Mouse (Mus musculus) midbrain, embryonic 16.5 days (tissue): ENCODE results near the gene Ttll3. TPM values are rescaled to one million over a fixed set of nuclear protein-coding genes. Genes with fewer than 3 reads are reported as not detected.
A peak's percentile ranks its signal among the peaks of the same experiment; 100 is the strongest.

Experiments used
- ATAC-seq: fragments of 200-750 bp; cut with Nextera tagmentation; 2 replicates; pipeline ENCODE4 v1.8.0; 2017; ENCODE audit warnings: moderate TSS enrichment
- H3K27ac ChIP-seq: fragments of 300-500 bp; sonication (generic); 2 replicates; pipeline ENCODE4 v1.5.1; 2014; ENCODE audit warnings: mild to moderate bottlenecking, low read length, mixed read lengths
- H3K27me3 ChIP-seq: fragments of 300-500 bp; sonication (generic); 2 replicates; pipeline ENCODE4 v1.6.1; 2014; ENCODE audit warnings: low read depth, low read length, mixed read lengths; ENCODE audit not compliant: control insufficient read depth, insufficient read depth
- H3K36me3 ChIP-seq: fragments of 300-500 bp; sonication (generic); 2 replicates; pipeline ENCODE4 v1.6.1; 2014; ENCODE audit warnings: mild to moderate bottlenecking, low read length, moderate library complexity, mixed read lengths; ENCODE audit not compliant: control insufficient read depth, insufficient read depth
- H3K4me1 ChIP-seq: fragments of 300-500 bp; sonication (generic); 2 replicates; pipeline ENCODE4 v1.6.1; 2014; ENCODE audit warnings: mild to moderate bottlenecking, low read length, mixed read lengths; ENCODE audit not compliant: control insufficient read depth, insufficient read depth
- H3K4me2 ChIP-seq: fragments of 300-500 bp; sonication (generic); 2 replicates; pipeline ENCODE4 v1.6.1; 2014; ENCODE audit warnings: mild to moderate bottlenecking, low read length, mixed read lengths
- H3K4me3 ChIP-seq: fragments of 300-500 bp; sonication (generic); 2 replicates; pipeline ENCODE4 v1.5.1; 2014; ENCODE audit warnings: low read depth, mild to moderate bottlenecking, low read length, moderate library complexity, mixed read lengths
- H3K9ac ChIP-seq: fragments of 300-500 bp; sonication (generic); 2 replicates; pipeline ENCODE4 v1.6.1; 2014; ENCODE audit warnings: low read depth, low read length, mixed read lengths
- H3K9me3 ChIP-seq: fragments of 300-500 bp; sonication (generic); replicated peaks from 2 replicates; pipeline ENCODE4 v1.6.1; 2014; ENCODE audit warnings: mild to moderate bottlenecking, low read length, mixed read lengths; ENCODE audit not compliant: control insufficient read depth, poor library complexity, severe bottlenecking
- WGBS: fragments of 180-500 bp; shearing (Covaris S2); extraction: QIAGEN DNeasy Blood & Tissue Kit; methylation state at CpG from one replicate; pipeline ENCODE4 v1.1.7; 2014; 5-methylcytosine and 5-hydroxymethylcytosine counted together
- polyA plus RNA-seq: library from polyadenylated mRNA; unstranded; fragments of >200 nt; fragmentation: Nextera tagmentation; extraction: Ambion mirVana; gene quantifications from 2 replicates; pipeline ENCODE4 v1.2.1, GENCODE M21; 2015

Ttll3 gene
- polyA plus RNA-seq, 1 experiment from 2014 or later = 13.2 TPM

GRCm38 (mm10) chr6:113437135-113437534 lies 48.1 kb downstream of the Ttll3 start:
- no peaks in the 10 kb centered on the region for H3K36me3 ChIP-seq
- H3K27me3 ChIP-seq = no peaks in the 10 kb centered on the region
- H3K9ac ChIP-seq = no peak overlapping the region
- H3K4me2 ChIP-seq = no peak overlapping the region
- no peak overlapping the region for H3K27ac ChIP-seq
- no peaks in the 10 kb centered on the region for H3K9me3 ChIP-seq
- H3K4me3 ChIP-seq = no peak overlapping the region
- ATAC-seq = no peak
- peaks cover 3% of the 10 kb centered on the region for H3K4me1 ChIP-seq
- WGBS = 78% methylated on average over 12 of the region's 12 CpGs

DNA sequence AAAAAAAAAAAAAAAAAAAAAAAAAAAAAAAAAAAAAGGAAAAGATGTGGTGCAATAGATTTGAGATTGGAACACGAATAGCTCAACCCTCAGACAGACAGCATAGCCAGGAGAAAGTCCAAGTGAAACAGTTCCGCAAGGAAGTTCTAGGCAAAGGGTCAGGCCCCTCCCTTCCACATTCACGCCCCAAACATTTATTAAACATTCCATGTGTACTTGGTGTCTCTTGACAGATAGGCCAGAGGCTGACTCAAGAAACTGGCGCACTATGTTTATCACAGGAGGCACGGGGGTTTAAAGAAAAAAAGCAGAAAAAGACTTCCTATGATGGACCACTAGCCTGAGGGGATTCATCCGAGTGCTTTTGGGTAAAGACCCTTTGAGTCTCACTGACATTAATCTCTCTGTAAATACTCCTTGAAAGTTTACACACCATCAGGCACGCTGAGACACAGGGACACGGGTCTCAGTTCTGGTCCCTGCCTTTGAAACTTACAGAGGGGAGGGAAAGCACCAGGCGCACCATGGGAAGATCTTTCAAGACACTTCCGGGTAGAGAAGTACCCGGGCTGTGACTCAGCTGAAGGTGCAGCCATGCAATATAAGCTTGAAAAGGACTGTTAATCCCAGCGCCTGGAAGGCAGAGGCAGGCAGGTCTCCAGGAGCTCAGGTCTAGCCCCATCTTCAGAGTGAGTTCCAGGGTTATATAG lies 49.8 kb downstream of the Ttll3 start:
- H3K9me3 ChIP-seq = no peaks in the 10 kb centered on the region
- H3K4me1 ChIP-seq = peaks cover 11% of the 10 kb centered on the region
- ATAC-seq = no peak
- H3K27me3 ChIP-seq = no peaks in the 10 kb centered on the region
- no peak overlapping the region for H3K9ac ChIP-seq
- no peaks in the 10 kb centered on the region for H3K36me3 ChIP-seq
- H3K4me3 ChIP-seq = no peak overlapping the region
- no peak overlapping the region for H3K27ac ChIP-seq
- WGBS = 64% methylated on average over 12 of the region's 12 CpGs
- no peak overlapping the region for H3K4me2 ChIP-seq

DNA sequence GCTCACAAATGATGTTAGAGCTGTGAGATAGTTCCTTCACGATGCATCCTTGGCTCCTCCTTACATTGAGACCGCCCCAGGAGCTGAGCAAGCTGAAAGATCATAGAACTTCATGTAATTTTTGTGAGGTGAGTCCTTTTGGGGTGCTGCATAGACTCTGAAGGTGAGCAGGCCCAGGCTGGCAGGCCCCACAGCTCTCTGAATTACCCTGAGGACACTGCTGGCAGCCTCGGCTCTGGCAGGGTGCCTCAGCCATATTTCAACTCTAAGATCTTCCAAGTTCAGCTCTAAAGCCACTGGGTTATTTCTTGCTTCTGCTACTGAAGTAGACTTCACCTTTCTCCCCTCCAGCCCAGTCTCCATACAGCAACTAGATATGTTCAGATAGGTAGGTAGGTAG lies 51.6 kb downstream of the Ttll3 start:
- Histone ChIP-seq H3K4me2 (no peak overlapping the region), H3K27ac (no peak overlapping the region), H3K36me3 (no peaks in the 10 kb centered on the region), H3K9me3 (no peaks in the 10 kb centered on the region), H3K4me3 (no peak overlapping the region), H3K4me1 (peaks cover 11% of the 10 kb centered on the region), H3K9ac (no peak overlapping the region), H3K27me3 (no peaks in the 10 kb centered on the region)
- no peak for ATAC-seq
- 90% methylated on average over 3 of the region's 3 CpGs for WGBS

- H3K36me3 ChIP-seq = no peaks in the 10 kb centered on the region
- peaks cover 11% of the 10 kb centered on the region for H3K4me1 ChIP-seq
- no peaks in the 10 kb centered on the region for H3K27me3 ChIP-seq
- H3K27ac ChIP-seq = no peak overlapping the region
- ATAC-seq = no peak
- WGBS = 53% methylated on average over 7 of the region's 7 CpGs
- H3K4me2 ChIP-seq = no peak overlapping the region
- H3K9ac ChIP-seq = no peak overlapping the region
- H3K4me3 ChIP-seq = no peak overlapping the region
- H3K9me3 ChIP-seq = no peaks in the 10 kb centered on the region
Measured at GRCm38 (mm10) chr6:113441147-113441680, 52.2 kb downstream of the Ttll3 start.

DNA sequence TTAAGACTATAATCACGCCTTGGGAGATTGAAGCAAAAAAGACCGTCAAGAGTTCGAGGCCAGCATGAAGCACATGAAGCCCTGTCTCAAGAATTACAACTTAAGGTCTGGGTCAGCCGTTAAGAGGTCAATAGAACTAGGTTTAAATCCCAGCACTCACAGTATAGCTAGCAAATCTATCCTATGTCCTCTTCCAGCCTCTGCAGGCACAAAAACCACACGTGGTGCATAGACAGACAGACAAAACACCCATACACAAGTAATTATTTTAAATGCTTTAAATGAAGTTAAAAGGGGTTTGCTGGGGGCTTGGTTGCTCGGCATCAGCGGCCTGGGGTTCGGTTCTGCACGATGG lies 53.0 kb downstream of the Ttll3 start:
- Histone ChIP-seq H3K9me3 (no peaks in the 10 kb centered on the region), H3K27ac (peak overlapping the region; percentile 76), H3K4me3 (peak overlapping the region; percentile 71), H3K27me3 (no peaks in the 10 kb centered on the region), H3K9ac (peak overlapping the region; percentile 92), H3K4me2 (peak overlapping the region; percentile 76), H3K36me3 (peaks cover under 1% of the 10 kb centered on the region; the same call in 1 of the 2 replicates), H3K4me1 (peaks cover 11% of the 10 kb centered on the region)
- 38% methylated on average over 9 of the region's 9 CpGs for WGBS
- peak; percentile 69 for ATAC-seq

DNA sequence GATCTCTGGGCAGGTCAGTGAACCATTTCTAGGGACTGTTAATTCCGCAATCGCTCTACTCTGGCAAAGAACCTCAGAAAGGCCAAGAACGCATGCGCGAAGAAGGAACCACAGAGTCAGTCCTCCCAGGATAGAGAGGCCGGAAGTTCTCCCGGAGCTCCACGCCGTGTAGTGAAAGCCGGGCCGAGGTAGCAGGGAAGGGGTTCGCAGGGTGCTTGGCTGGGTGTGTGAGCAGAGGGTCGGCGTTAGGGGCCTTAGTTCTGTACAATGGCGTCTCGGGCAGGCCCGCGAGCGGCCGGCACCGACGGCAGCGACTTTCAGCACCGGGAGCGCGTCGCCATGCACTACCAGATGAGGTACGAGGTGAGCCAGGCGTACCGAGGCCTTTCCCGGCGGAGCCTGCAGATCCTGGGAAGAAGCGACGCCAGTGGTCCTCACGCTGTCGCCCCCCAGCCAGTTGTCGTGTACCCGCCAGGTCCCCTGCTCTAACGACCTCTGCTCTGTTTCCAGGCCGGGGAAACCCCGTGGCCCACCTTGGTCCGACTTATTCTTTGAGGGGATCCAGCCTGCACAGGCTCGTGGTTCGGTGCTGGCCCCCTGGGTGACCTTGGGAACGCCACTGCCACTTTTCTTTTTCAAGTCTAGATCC lies 53.5 kb downstream of the Ttll3 start, which contains the start of gene Jagn1:
Gene Jagn1, plus strand, starts transcription at position 128 of the 649 bp plus-strand sequence.
- H3K9me3 ChIP-seq = no peaks in the 10 kb centered on the region
- peak within 1 kb of the TSS; percentile 76 for H3K4me2 ChIP-seq
- under 1% methylated on average over 44 of the region's 45 CpGs for WGBS
- H3K4me3 ChIP-seq = peak within 1 kb of the TSS; percentile 71
- peak; percentile 94 for ATAC-seq
- H3K9ac ChIP-seq = peak within 1 kb of the TSS; percentile 92
- H3K27ac ChIP-seq = peak within 1 kb of the TSS; percentile 76
- H3K4me1 ChIP-seq = peaks cover 11% of the 10 kb centered on the region
- H3K27me3 ChIP-seq = no peaks in the 10 kb centered on the region
- H3K36me3 ChIP-seq = peaks cover 5% of the 10 kb centered on the region

DNA sequence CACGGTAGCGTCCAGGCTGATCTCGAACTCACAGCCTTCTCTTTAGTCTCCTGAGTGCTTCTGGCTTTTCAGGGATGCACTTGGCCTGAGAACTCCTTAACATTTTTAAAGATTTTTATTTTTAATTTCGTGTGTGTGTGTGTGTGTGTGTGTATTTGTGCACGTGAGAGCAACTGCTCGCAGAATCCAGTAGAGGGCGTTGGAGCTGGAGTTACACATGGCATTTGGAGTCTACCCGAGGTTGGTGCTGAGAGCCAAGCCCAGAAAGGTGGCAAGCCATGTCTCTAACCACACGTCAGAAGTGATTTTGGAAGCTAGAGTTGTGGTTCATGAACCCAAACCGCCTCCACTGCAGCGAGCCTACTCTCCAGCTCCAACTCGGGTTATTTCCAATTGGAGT lies 54.0 kb downstream of the Ttll3 start:
- H3K4me1 ChIP-seq = peaks cover 11% of the 10 kb centered on the region
- 46% methylated on average over 12 of the region's 12 CpGs for WGBS
- peak overlapping the region; percentile 71 for H3K4me3 ChIP-seq
- no peaks in the 10 kb centered on the region for H3K9me3 ChIP-seq
- ATAC-seq = no peak
- H3K27ac ChIP-seq = no peak overlapping the region; the same call in 1 of the 2 replicates
- H3K27me3 ChIP-seq = no peaks in the 10 kb centered on the region
- peak overlapping the region; percentile 76 for H3K4me2 ChIP-seq
- peaks cover 10% of the 10 kb centered on the region for H3K36me3 ChIP-seq
- peak overlapping the region; percentile 92 for H3K9ac ChIP-seq

GRCm38 (mm10) chr6:113444207-113444965 lies 55.3 kb downstream of the Ttll3 start:
- Histone ChIP-seq H3K4me1 (peaks cover 11% of the 10 kb centered on the region), H3K9me3 (no peaks in the 10 kb centered on the region), H3K4me3 (no peak overlapping the region), H3K9ac (no peak overlapping the region), H3K4me2 (no peak overlapping the region), H3K27me3 (no peaks in the 10 kb centered on the region), H3K36me3 (peaks cover 16% of the 10 kb centered on the region), H3K27ac (no peak overlapping the region)
- 91% methylated on average over 7 of the region's 8 CpGs for WGBS
- no peak for ATAC-seq
